Mouse (Mus musculus) limb, embryonic 15.5 days (tissue): ENCODE data around the gene Tbc1d12. TPM values are rescaled to one million over a fixed set of nuclear protein-coding genes. Genes with fewer than 3 reads are reported as not detected.
A peak's percentile ranks its signal among the peaks of the same experiment; 100 is the strongest.
"Not testable (repeated sequence)": the region's sequence is repeated elsewhere in the genome, so short reads cannot be mapped to it uniquely, and the experiment has no call there.

Experiments
- ATAC-seq: fragments of 200-750 bp; cut with Nextera tagmentation; 2 replicates; pipeline ENCODE4 v1.8.0; 2017; ENCODE audit warnings: low read depth, moderate TSS enrichment; ENCODE audit not compliant: insufficient number of reproducible peaks, low FRiP score, low TSS enrichment
- H3K27ac ChIP-seq: fragments of 300-500 bp; sonication (generic); 2 replicates; pipeline ENCODE4 v1.5.1; 2015; ENCODE audit warnings: moderate library complexity, mild to moderate bottlenecking, inconsistent platforms
- H3K27me3 ChIP-seq: fragments of 300-500 bp; sonication (generic); 2 replicates; pipeline ENCODE4 v1.6.1; 2015; ENCODE audit warnings: inconsistent platforms
- H3K36me3 ChIP-seq: fragments of 300-500 bp; sonication (generic); 2 replicates; pipeline ENCODE4 v1.6.1; 2015; ENCODE audit warnings: inconsistent platforms
- H3K4me1 ChIP-seq: fragments of 300-500 bp; sonication (generic); 2 replicates; pipeline ENCODE4 v1.6.1; 2015; ENCODE audit warnings: inconsistent platforms
- H3K4me2 ChIP-seq: fragments of 300-500 bp; sonication (generic); 2 replicates; pipeline ENCODE4 v1.6.1; 2015; ENCODE audit warnings: mild to moderate bottlenecking, inconsistent platforms
- H3K4me3 ChIP-seq: fragments of 300-500 bp; sonication (generic); 2 replicates; pipeline ENCODE4 v1.5.1; 2015; ENCODE audit warnings: mild to moderate bottlenecking, inconsistent platforms
- H3K9ac ChIP-seq: fragments of 300-500 bp; sonication (generic); 2 replicates; pipeline ENCODE4 v1.6.1; 2015; ENCODE audit warnings: inconsistent platforms
- H3K9me3 ChIP-seq: fragments of 300-500 bp; sonication (generic); 2 replicates; pipeline ENCODE4 v1.6.1; 2016; ENCODE audit warnings: inconsistent platforms
- whole genome bisulfite sequencing: fragments of 180-500 bp; shearing (Covaris S2); methylation state at CpG from one replicate; pipeline ENCODE4 v1.1.7; 2015; 5-methylcytosine and 5-hydroxymethylcytosine counted together
- polyA plus RNA-seq: library from polyadenylated mRNA; unstranded; fragments of >200 nt; fragmentation: Nextera tagmentation; extraction: Ambion mirVana; gene quantifications from 2 replicates; pipeline ENCODE4 v1.2.1, GENCODE M21; 2015

The Tbc1d12 gene
- polyA plus RNA-seq, 1 experiment from 2014 or later = 2.8 TPM

- Histone ChIP-seq H3K4me3 (peak overlapping the region; percentile 86), H3K27me3 (no peaks in the 10 kb centered on the region), H3K9ac (peak overlapping the region; percentile 78; the same call in 1 of the 2 replicates), H3K4me2 (peak overlapping the region; percentile 69), H3K36me3 (no peaks in the 10 kb centered on the region), H3K27ac (peak overlapping the region; percentile 90), H3K4me1 (0 out of 2 replicates have a peak, but pooled peaks cover 11% of the 10 kb centered on the region), H3K9me3 (no peaks in the 10 kb centered on the region)
- WGBS = 23% methylated on average over 10 of the region's 10 CpGs
- ATAC-seq = no peak
Observed at GRCm38 (mm10) chr19:38836084-38836437, 318 bp upstream of the Tbc1d12 start.

- peak overlapping the region; percentile 78 for H3K9ac ChIP-seq
- peak overlapping the region; percentile 69 for H3K4me2 ChIP-seq
- H3K4me3 ChIP-seq = peak overlapping the region; percentile 86
- ATAC-seq = peak; percentile 42
- H3K27me3 ChIP-seq = no peaks in the 10 kb centered on the region
- H3K36me3 ChIP-seq = no peaks in the 10 kb centered on the region
- WGBS = under 1% methylated on average over 54 of the region's 54 CpGs
- 0 out of 2 replicates have a peak, but pooled peaks cover 11% of the 10 kb centered on the region for H3K4me1 ChIP-seq
- peak overlapping the region; percentile 90 for H3K27ac ChIP-seq
- no peaks in the 10 kb centered on the region for H3K9me3 ChIP-seq
Observed at GRCm38 (mm10) chr19:38837171-38837641, 827 bp downstream of the Tbc1d12 start.

GRCm38 (mm10) chr19:38844817-38845216 is 8.4 kb downstream of the Tbc1d12 start:
- H3K36me3 ChIP-seq = no peaks in the 10 kb centered on the region
- H3K4me3 ChIP-seq = no peak overlapping the region
- H3K27me3 ChIP-seq = no peaks in the 10 kb centered on the region
- no peaks in the 10 kb centered on the region for H3K9me3 ChIP-seq
- H3K4me1 ChIP-seq = no peaks in the 10 kb centered on the region
- ATAC-seq = no peak
- H3K27ac ChIP-seq = no peak overlapping the region
- H3K4me2 ChIP-seq = no peak overlapping the region
- no peak overlapping the region for H3K9ac ChIP-seq
- WGBS = 66% methylated on average over 5 of the region's 5 CpGs

GRCm38 (mm10) chr19:38846373-38846772 is 10.0 kb downstream of the Tbc1d12 start:
- no peak for ATAC-seq
- H3K4me3 ChIP-seq = no peak overlapping the region
- H3K4me1 ChIP-seq = no peaks in the 10 kb centered on the region
- no peaks in the 10 kb centered on the region for H3K27me3 ChIP-seq
- no peaks in the 10 kb centered on the region for H3K36me3 ChIP-seq
- H3K27ac ChIP-seq = peak overlapping the region; percentile 54; the same call in 1 of the 2 replicates
- no peaks in the 10 kb centered on the region for H3K9me3 ChIP-seq
- WGBS = 49% methylated on average over 2 of the region's 2 CpGs
- H3K9ac ChIP-seq = no peak overlapping the region
- no peak overlapping the region for H3K4me2 ChIP-seq

- Histone ChIP-seq H3K4me2 (no peak overlapping the region), H3K36me3 (no peaks in the 10 kb centered on the region), H3K9ac (no peak overlapping the region), H3K9me3 (no peaks in the 10 kb centered on the region), H3K27ac (no peak overlapping the region), H3K4me3 (no peak overlapping the region), H3K27me3 (no peaks in the 10 kb centered on the region), H3K4me1 (no peaks in the 10 kb centered on the region)
- WGBS = 97% methylated on average over 3 of the region's 3 CpGs
- no peak for ATAC-seq
Observed at GRCm38 (mm10) chr19:38858224-38858623, 21.8 kb downstream of the Tbc1d12 start.

- Histone ChIP-seq H3K9ac (no peak overlapping the region), H3K27me3 (no peaks in the 10 kb centered on the region), H3K4me1 (no peaks in the 10 kb centered on the region), H3K36me3 (no peaks in the 10 kb centered on the region), H3K27ac (no peak overlapping the region), H3K4me2 (no peak overlapping the region), H3K4me3 (no peak overlapping the region), H3K9me3 (no peaks in the 10 kb centered on the region)
- ATAC-seq = no peak
- 88% methylated on average over 6 of the region's 6 CpGs for WGBS
Observed at GRCm38 (mm10) chr19:38862523-38862922, 26.1 kb downstream of the Tbc1d12 start.

GRCm38 (mm10) chr19:38874825-38875224 is 38.4 kb downstream of the Tbc1d12 start:
- H3K9me3 ChIP-seq, H3K4me1 ChIP-seq, H3K4me2 ChIP-seq, H3K27ac ChIP-seq, ATAC-seq, H3K4me3 ChIP-seq, H3K36me3 ChIP-seq, H3K27me3 ChIP-seq, H3K9ac ChIP-seq: not testable (repeated sequence)
- WGBS = 79% methylated on average over 3 of the region's 8 CpGs

- no peak overlapping the region for H3K4me3 ChIP-seq
- ATAC-seq = no peak
- H3K4me1 ChIP-seq = no peaks in the 10 kb centered on the region
Observed at GRCm38 (mm10) chr19:38880300-38880699, 43.9 kb downstream of the Tbc1d12 start.

GRCm38 (mm10) chr19:38901146-38902135 is 65.1 kb downstream of the Tbc1d12 start:
- WGBS = 64% methylated on average over 12 of the region's 12 CpGs
- Histone ChIP-seq H3K27ac (no peak overlapping the region), H3K4me1 (no peaks in the 10 kb centered on the region), H3K9me3 (no peaks in the 10 kb centered on the region), H3K36me3 (peaks cover 3% of the 10 kb centered on the region; the same call in 1 of the 2 replicates), H3K9ac (no peak overlapping the region), H3K4me3 (no peak overlapping the region), H3K27me3 (no peaks in the 10 kb centered on the region), H3K4me2 (no peak overlapping the region)
- no peak for ATAC-seq

More at GRCm38 (mm10) chr19:38880300-38880699, 43.9 kb downstream of the Tbc1d12 start:
- H3K27ac ChIP-seq = no peak overlapping the region
- no peaks in the 10 kb centered on the region for H3K27me3 ChIP-seq
- no peak overlapping the region for H3K9ac ChIP-seq
- H3K36me3 ChIP-seq = peaks cover 5% of the 10 kb centered on the region; the same call in 1 of the 2 replicates
- no peaks in the 10 kb centered on the region for H3K9me3 ChIP-seq
- no peak overlapping the region for H3K4me2 ChIP-seq

- peaks cover 3% of the 10 kb centered on the region; the same call in 1 of the 2 replicates for H3K36me3 ChIP-seq
- 89% methylated on average over 5 of the region's 5 CpGs for WGBS
- no peak overlapping the region for H3K9ac ChIP-seq
- H3K9me3 ChIP-seq = no peaks in the 10 kb centered on the region
- no peaks in the 10 kb centered on the region for H3K27me3 ChIP-seq
- no peak overlapping the region for H3K4me2 ChIP-seq
- ATAC-seq = no peak
- H3K4me3 ChIP-seq = no peak overlapping the region
- no peak overlapping the region for H3K27ac ChIP-seq
- no peaks in the 10 kb centered on the region for H3K4me1 ChIP-seq
Observed at GRCm38 (mm10) chr19:38902501-38902900, 66.1 kb downstream of the Tbc1d12 start.

GRCm38 (mm10) chr19:38913786-38914185 is 77.4 kb downstream of the Tbc1d12 start:
- Histone ChIP-seq H3K4me2 (no peak overlapping the region), H3K9me3 (no peaks in the 10 kb centered on the region), H3K27me3 (no peaks in the 10 kb centered on the region), H3K9ac (no peak overlapping the region), H3K36me3 (peaks cover 28% of the 10 kb centered on the region), H3K27ac (no peak overlapping the region), H3K4me1 (no peaks in the 10 kb centered on the region), H3K4me3 (no peak overlapping the region)
- no peak for ATAC-seq
- WGBS = 92% methylated on average over 9 of the region's 9 CpGs

GRCm38 (mm10) chr19:38914926-38915325 is 78.5 kb downstream of the Tbc1d12 start:
- Histone ChIP-seq H3K9me3 (no peaks in the 10 kb centered on the region), H3K9ac (no peak overlapping the region), H3K27me3 (no peaks in the 10 kb centered on the region), H3K4me1 (no peaks in the 10 kb centered on the region), H3K27ac (no peak overlapping the region), H3K4me3 (no peak overlapping the region), H3K36me3 (peaks cover 28% of the 10 kb centered on the region), H3K4me2 (no peak overlapping the region)
- ATAC-seq = no peak
- WGBS = 92% methylated on average over 15 of the region's 15 CpGs
